Mouse (Mus musculus): ENCODE measurements around the gene Stim1. TPM values are rescaled to one million over a fixed set of nuclear protein-coding genes. Genes with fewer than 3 reads are reported as not detected.

Stim1 gene
- total and polyA plus RNA-seq, 3 experiments, result 10.2 to 26.6 (median 23.9) TPM

DNA sequence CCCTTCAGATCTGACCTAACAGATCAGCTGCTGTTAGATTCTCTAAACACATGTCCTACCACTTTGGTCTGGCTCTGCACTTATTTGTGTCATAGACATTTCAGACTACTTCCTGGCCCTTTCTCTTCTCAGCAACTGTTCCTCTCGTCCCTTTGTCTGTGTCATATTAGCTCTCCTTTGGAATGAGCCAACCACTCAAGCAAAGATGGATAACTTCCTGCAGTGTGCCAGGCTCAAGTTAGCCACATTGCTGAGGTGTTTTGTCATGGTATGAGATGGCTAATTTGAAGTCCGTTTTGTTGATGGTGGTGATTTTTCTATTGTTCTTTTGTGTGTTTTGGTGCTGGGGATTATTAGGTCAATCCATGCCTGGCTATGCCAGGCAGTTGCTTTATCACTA lies 93.7 kb downstream of the Stim1 start:
- H3K4me2 ChIP-seq (ENCODE audit: insufficient read depth, low read depth, poor library complexity, severe bottlenecking), result no peak overlapping the region
- dilution Hi-C loops (cut with MboI; ENCODE audit: extremely low pct_ligation_motif_present, extremely low pct_unique_long_range_greater_than_20kb, low sequenced_read_pairs) (no loop called here), in situ Hi-C loops (cut with MboI; ENCODE audit: low pct_ligation_motif_present, low pct_unique_long_range_greater_than_20kb, low sequenced_read_pairs) (no loop called here)
- no peaks in the 10 kb centered on the region for H3K79me2 ChIP-seq (replicated peaks; ENCODE audit: control insufficient read depth, extremely low read depth, insufficient read depth, poor library complexity, severe bottlenecking)
- H3K27ac ChIP-seq (ENCODE audit: insufficient read depth, low read depth), result no peak overlapping the region
- peaks cover 0 to 2% of the 10 kb centered on the region in 2 experiments for H3K36me3 ChIP-seq (replicated peaks in 1 of 2; ENCODE audit: control insufficient read depth in 1 of 2, insufficient read depth in 1 of 2, low read length in 1 of 2)
- no peaks in the 10 kb centered on the region for H3K27me3 ChIP-seq (replicated peaks)
- no peak for TF ChIP-seq MXI1 (IDR thresholded peaks at IDR 0.05; ENCODE audit: low read depth, low read length)
- TF ChIP-seq POLR2AphosphoS2 (IDR thresholded peaks at IDR 0.05; ENCODE audit: low read depth, low read length), result no peak
- TF ChIP-seq POLR2A (IDR thresholded peaks at IDR 0.05; ENCODE audit: low read depth, low read length), result no peak
- TF ChIP-seq TBP (conservative IDR thresholded peaks at IDR 0.05; ENCODE audit: low read depth, low read length), result no peak
- TF ChIP-seq ETS1 (conservative IDR thresholded peaks at IDR 0.05; ENCODE audit: low read depth, low read length), result no peak
- no peak for TF ChIP-seq SIN3A (IDR thresholded peaks at IDR 0.05; ENCODE audit: low read length)
- TF ChIP-seq ZMIZ1 (IDR thresholded peaks at IDR 0.05; ENCODE audit: low read depth, low read length), result no peak
- no peak for TF ChIP-seq PAX5 (IDR thresholded peaks at IDR 0.05; ENCODE audit: low read length)
- TF ChIP-seq ZNF384 (IDR thresholded peaks at IDR 0.05; ENCODE audit: low read depth, low read length), result no peak
- TF ChIP-seq E2F4 (IDR thresholded peaks at IDR 0.05; ENCODE audit: insufficient replicate concordance, low read depth, low read length), result no peak
- no peak for TF ChIP-seq MAX (IDR thresholded peaks at IDR 0.05; ENCODE audit: low read length)
- TF ChIP-seq TCF12 (IDR thresholded peaks at IDR 0.05; ENCODE audit: low read depth, low read length), result no peak
- TF ChIP-seq MYC (IDR thresholded peaks at IDR 0.05; ENCODE audit: low read depth, low read length), result no peak
- no peak overlapping the region for H3K4me3 ChIP-seq (replicated peaks in 1 of 3; ENCODE audit: low read depth in 2 of 3, low read length in 2 of 3, poor library complexity in 1 of 3)
- no peak for DNase-seq (ENCODE audit: extremely low read depth)
- H3K4me1 ChIP-seq (ENCODE audit: control insufficient read depth in 1 of 2, insufficient read depth in 2 of 2), result no peaks in the 10 kb centered on the region
- H3K9ac ChIP-seq (ENCODE audit: insufficient read depth, low read depth), result no peak overlapping the region
- no peaks in the 10 kb centered on the region for H3K9me3 ChIP-seq (replicated peaks; ENCODE audit: low read length)

DNA sequence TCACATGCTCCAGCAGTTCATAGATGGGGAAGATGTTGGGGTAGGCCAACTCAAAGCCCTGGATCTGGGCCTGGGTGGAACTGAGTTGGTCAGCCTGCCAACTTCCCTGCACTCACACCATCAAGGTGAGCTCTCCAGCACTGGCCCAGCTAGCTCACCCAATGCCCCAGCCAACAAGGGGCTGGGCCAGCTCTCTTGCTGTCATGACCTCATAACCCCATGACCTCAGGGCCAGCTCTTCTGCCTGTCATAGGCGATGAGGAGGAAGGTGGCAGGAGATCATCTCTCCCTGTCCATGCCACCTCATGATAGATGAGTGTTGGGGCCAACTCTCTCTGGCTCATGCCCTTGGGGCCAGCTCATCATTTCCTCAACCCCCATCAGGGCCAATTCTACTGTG lies 96.2 kb downstream of the Stim1 start:
- Histone ChIP-seq H3K36me3 (replicated peaks in 1 of 2; ENCODE audit: control insufficient read depth in 1 of 2, insufficient read depth in 1 of 2, low read length in 1 of 2) (peaks cover 0 to 2% of the 10 kb centered on the region in 2 experiments), H3K27ac (ENCODE audit: insufficient read depth, low read depth) (no peak overlapping the region), H3K4me1 (ENCODE audit: control insufficient read depth in 1 of 2, insufficient read depth in 2 of 2) (no peaks in the 10 kb centered on the region), H3K4me3 (replicated peaks in 1 of 3; ENCODE audit: low read depth in 2 of 3, low read length in 2 of 3, poor library complexity in 1 of 3) (no peak overlapping the region), H3K9me3 (replicated peaks; ENCODE audit: low read length) (no peaks in the 10 kb centered on the region), H3K27me3 (replicated peaks) (no peaks in the 10 kb centered on the region), H3K9ac (ENCODE audit: insufficient read depth, low read depth) (no peak overlapping the region), H3K79me2 (replicated peaks; ENCODE audit: control insufficient read depth, extremely low read depth, insufficient read depth, poor library complexity, severe bottlenecking) (no peaks in the 10 kb centered on the region), H3K4me2 (ENCODE audit: insufficient read depth, low read depth, poor library complexity, severe bottlenecking) (no peak overlapping the region)
- TF ChIP-seq JUN (IDR thresholded peaks at IDR 0.05; ENCODE audit: insufficient read depth, low read depth, low read length) (no peak), NELFE (IDR thresholded peaks at IDR 0.05; ENCODE audit: low read depth, low read length) (no peak), SIN3A (IDR thresholded peaks at IDR 0.05; ENCODE audit: low read length) (no peak), KAT2A (IDR thresholded peaks at IDR 0.05; ENCODE audit: insufficient replicate concordance, low read length) (no peak), MAX (IDR thresholded peaks at IDR 0.05; ENCODE audit: low read length) (no peak), UBTF (IDR thresholded peaks at IDR 0.05; ENCODE audit: low read depth, low read length) (no peak), NRF1 (IDR thresholded peaks at IDR 0.05; ENCODE audit: low read depth, low read length) (no peak)
- dilution Hi-C loops (cut with MboI; ENCODE audit: extremely low pct_ligation_motif_present, extremely low pct_unique_long_range_greater_than_20kb, low sequenced_read_pairs), result no loop called here
- in situ Hi-C loops (cut with MboI; ENCODE audit: low pct_ligation_motif_present, low pct_unique_long_range_greater_than_20kb, low sequenced_read_pairs), result no loop called here
- DNase-seq (ENCODE audit: extremely low read depth), result no peak

Measured in CH12.LX (cell line).